Mouse (Mus musculus) myocyte (in vitro differentiated cells): ENCODE results near the gene Taz.

ENCODE experiments used
- CEBPB ChIP-seq: IDR thresholded peaks from 2 replicates; pipeline ENCODE4 v1.6.1; 2011; ENCODE audit warnings: mild to moderate bottlenecking, moderate library complexity; ENCODE audit not compliant: poor library complexity, insufficient read depth, severe bottlenecking
- E2F4 ChIP-seq: IDR thresholded peaks from one replicate; pipeline ENCODE4 v1.6.1; 2011; ENCODE audit warnings: mild to moderate bottlenecking, control low read depth, moderate library complexity; ENCODE audit not compliant: insufficient read depth
- MYOG ChIP-seq, 3 experiments: IDR thresholded peaks; one replicate each; pipeline ENCODE4 v1.6.1; 2011; ENCODE audit warnings: control low read depth in 2 of 3, low read depth in 2 of 3, mild to moderate bottlenecking in 2 of 3; ENCODE audit not compliant: insufficient read length in 2 of 3, control insufficient read depth in 1 of 3, insufficient read depth in 1 of 3
- POLR2A ChIP-seq: IDR thresholded peaks from one replicate; pipeline ENCODE4 v1.6.1; 2011; ENCODE audit warnings: low read depth, mild to moderate bottlenecking, control low read depth, moderate library complexity; ENCODE audit not compliant: insufficient read length
- POLR2AphosphoS2 ChIP-seq: IDR thresholded peaks from one replicate; pipeline ENCODE4 v1.6.1; 2011; ENCODE audit warnings: low read depth, control low read depth; ENCODE audit not compliant: insufficient read length
- TCF12 ChIP-seq: IDR thresholded peaks from one replicate; pipeline ENCODE4 v1.6.1; 2011; ENCODE audit warnings: mild to moderate bottlenecking, control low read depth; ENCODE audit not compliant: poor library complexity, insufficient read depth, severe bottlenecking
- TCF3 ChIP-seq: IDR thresholded peaks from one replicate; pipeline ENCODE4 v1.6.1; 2011; ENCODE audit warnings: low read depth, control low read depth; ENCODE audit not compliant: insufficient read length

DNA sequence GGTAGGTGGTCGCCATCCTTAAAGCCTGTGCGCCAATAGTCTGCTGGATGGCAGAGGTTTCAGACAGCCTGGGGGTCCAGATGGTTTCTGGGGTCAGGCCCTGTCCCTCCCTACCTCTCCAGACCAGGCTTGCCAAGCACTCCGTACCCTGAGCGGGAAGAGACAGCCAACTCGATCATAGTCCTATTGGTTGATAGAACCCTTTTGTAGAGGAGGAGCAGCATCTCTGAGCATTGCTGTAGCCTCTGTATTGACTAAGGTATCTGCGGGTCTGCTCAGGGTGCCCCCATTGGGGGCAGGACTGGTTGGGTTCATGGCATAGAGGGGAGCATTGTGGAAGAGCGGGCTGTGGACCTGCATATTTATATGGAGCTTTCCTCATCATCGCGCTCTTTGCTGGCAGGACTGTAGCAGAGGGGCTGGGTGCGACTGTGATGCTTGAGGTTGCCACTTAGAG is 47.5 kb downstream of the Taz start:
- TF ChIP-seq E2F4: no peak
- no peak for TF ChIP-seq CEBPB
- TF ChIP-seq POLR2AphosphoS2: no peak
- no peak for TF ChIP-seq POLR2A
- no peak for TF ChIP-seq MYOG (IDR thresholded peaks at IDR 0.05; ENCODE audit: control insufficient read depth in 1 of 3, insufficient read depth in 1 of 3, insufficient read length in 2 of 3, low read depth in 2 of 3)
- no peak for TF ChIP-seq TCF12
- no peak for TF ChIP-seq TCF3
